Mouse (Mus musculus) WW6 (cell line): Measurements from ENCODE around the gene Abcg1.

Source experiments
- DNase-seq: peaks from one replicate; pipeline ENCODE4 v3.0.0-alpha.2; 2013; ENCODE audit warnings: low read depth, low spot score

The Abcg1 gene

GRCm38 (mm10) chr17:31128708-31129318, 71.3 kb downstream of the Abcg1 start:
- DNase-seq = no peak

- no peak for DNase-seq
Measured at GRCm38 (mm10) chr17:31129452-31129851, 72.0 kb downstream of the Abcg1 start, which contains the start of gene Tff3. Tff3 (minus strand) TSS chr17:31129646.

GRCm38 (mm10) chr17:31131269-31131821, 73.9 kb downstream of the Abcg1 start:
- no peak for DNase-seq

- DNase-seq = no peak
Measured at GRCm38 (mm10) chr17:31133776-31134175, 76.3 kb downstream of the Abcg1 start.

- DNase-seq = no peak
Measured at GRCm38 (mm10) chr17:31134913-31135312, 77.4 kb downstream of the Abcg1 start.

- no peak for DNase-seq
Measured at GRCm38 (mm10) chr17:31136291-31136690, 78.8 kb downstream of the Abcg1 start.

GRCm38 (mm10) chr17:31136821-31137220, 79.3 kb downstream of the Abcg1 start:
- no peak for DNase-seq

- DNase-seq = no peak
Measured at GRCm38 (mm10) chr17:31138398-31138797, 80.9 kb downstream of the Abcg1 start.

- no peak for DNase-seq
Measured at GRCm38 (mm10) chr17:31142116-31142515, 84.6 kb downstream of the Abcg1 start.

- no peak for DNase-seq
Measured at GRCm38 (mm10) chr17:31144040-31145037, 86.9 kb downstream of the Abcg1 start, which contains the start of gene Tff2. Tff2 (minus strand) TSS chr17:31144282.

GRCm38 (mm10) chr17:31145998-31146397, 88.5 kb downstream of the Abcg1 start:
- no peak for DNase-seq

- no peak for DNase-seq
Measured at GRCm38 (mm10) chr17:31152512-31152911, 95.0 kb downstream of the Abcg1 start.

GRCm38 (mm10) chr17:31152966-31153499, 95.6 kb downstream of the Abcg1 start:
- DNase-seq = no peak

GRCm38 (mm10) chr17:31153785-31154184, 96.3 kb downstream of the Abcg1 start:
- DNase-seq = no peak

GRCm38 (mm10) chr17:31157921-31158320, 100.4 kb downstream of the Abcg1 start:
- no peak for DNase-seq

- no peak for DNase-seq
Measured at GRCm38 (mm10) chr17:31160291-31160690, 102.8 kb downstream of the Abcg1 start.

GRCm38 (mm10) chr17:31162607-31163006, 105.1 kb downstream of the Abcg1 start:
- no peak for DNase-seq

GRCm38 (mm10) chr17:31163821-31164220, 106.3 kb downstream of the Abcg1 start:
- no peak for DNase-seq

GRCm38 (mm10) chr17:31165127-31165526, 107.7 kb downstream of the Abcg1 start, which contains the start of gene Tff1:
Tff1 (minus strand) TSS chr17:31165277.
- DNase-seq = no peak
